Mouse (Mus musculus): Measurements from ENCODE around the gene Atp6v1e2.

- no peak for TF ChIP-seq CTCF (IDR thresholded peaks at IDR 0.05; ENCODE audit: borderline replicate concordance, extremely low read depth, insufficient read depth, insufficient read length)
- TF ChIP-seq POLR2A (IDR thresholded peaks at IDR 0.05; ENCODE audit: borderline replicate concordance, extremely low read depth, insufficient read depth, insufficient read length, poor library complexity, severe bottlenecking): no peak
These were observed 19.4 kb upstream of the Atp6v1e2 start for GRCm38 (mm10) chr17:86967048-86967447.

All from brain, embryonic 14.5 days (tissue).